9 mouse cellular contexts compared by ENCODE assay signal in genomic region chr19:7069781-7070763, GRCm38 (mm10). TPM values are rescaled to one million over a fixed set of nuclear protein-coding genes. Genes with fewer than 3 reads are reported as not detected.
A peak's percentile ranks its signal among the peaks of the same experiment; 100 is the strongest.
DNase-seq lines count a peak whose midpoint lies in the region; ATAC-seq and TF ChIP-seq lines count a peak whose summit lies in the region.
"Had no signal": no experiment of that assay in that cellular context is flagged by ENCODE, and none has a peak within 500 bp of the region (broad histone marks: within the 10 kb centered on the region; RNA-seq: fewer than 3 reads in every experiment).

No protein-coding gene starts in this region.

- peak overlapping the region; percentile 17 for H3K4me3 ChIP-seq in limb, embryonic 15.5 days
- H3K4me3 ChIP-seq in olfactory bulb, adult 2 months (ENCODE audit: insufficient read depth, low read depth, low read length): no peak overlapping the region
- H3K4me3 ChIP-seq in layer of hippocampus, adult 2 months: no peak overlapping the region

- no peak overlapping the region for H3K9ac ChIP-seq in limb, embryonic 15.5 days

- 0 out of 2 replicates have a peak, but pooled peaks have one; percentile 2 for TF ChIP-seq CTCF in olfactory bulb, adult 2 months (IDR thresholded peaks at IDR 0.05; ENCODE audit: insufficient read depth, low read depth, low read length)
- TF ChIP-seq CTCF in layer of hippocampus, adult 2 months (conservative IDR thresholded peaks at IDR 0.05): no peak

- 0 out of 2 replicates have a peak overlapping the region, but pooled peaks have one; percentile 7 for H3K27ac ChIP-seq in limb, embryonic 15.5 days
- H3K27ac ChIP-seq in olfactory bulb, adult 2 months (ENCODE audit: insufficient read depth, low read depth, low read length): no peak overlapping the region
- H3K27ac ChIP-seq in layer of hippocampus, adult 2 months: no peak overlapping the region

- H3K36me3 ChIP-seq in limb, embryonic 15.5 days: no peaks in the 10 kb centered on the region
- H3K36me3 ChIP-seq: G1E had no signal

- peak; percentile 57 for DNase-seq in kidney, postnatal 14 days
- no peak for DNase-seq in kidney, adult 8-10 months
- DNase-seq in gastrocnemius, postnatal 25 days: peak; percentile 48
- DNase-seq in layer of hippocampus, adult 2 months (ENCODE audit: low spot score in 2 of 2): no peak
- no peak for DNase-seq in frontal cortex, postnatal 36 days (ENCODE audit: low spot score in 2 of 2)
- no peak for DNase-seq in thymus, postnatal 36 days

- H3K4me2 ChIP-seq in limb, embryonic 15.5 days: peak overlapping the region; percentile 31

- WGBS in limb, embryonic 15.5 days: 13% methylated on average over 35 of the region's 35 CpGs
- WGBS in olfactory bulb, adult 2 months: 53% methylated on average over 35 of the region's 35 CpGs

- peaks cover 58% of the 10 kb centered on the region for H3K4me1 ChIP-seq in limb, embryonic 15.5 days
- H3K4me1 ChIP-seq in olfactory bulb, adult 2 months (ENCODE audit: control insufficient read depth, insufficient read depth, low read length): peaks cover 39% of the 10 kb centered on the region

- no peak for ATAC-seq in limb, embryonic 15.5 days (ENCODE audit: insufficient number of reproducible peaks, low FRiP score, low TSS enrichment, low read depth)

- TF ChIP-seq POLR2A in olfactory bulb, adult 2 months (IDR thresholded peaks at IDR 0.05; ENCODE audit: insufficient read depth, low read depth, low read length): no peak

- H3K27me3 ChIP-seq in limb, embryonic 15.5 days: peaks cover 29% of the 10 kb centered on the region

- H3K9me3 ChIP-seq in limb, embryonic 15.5 days: no peaks in the 10 kb centered on the region
- H3K9me3 ChIP-seq: G1E had no signal

RNA-seq across cellular contexts. Expression of gene Macrod1, which starts 13.5 kb away (rescaled TPM):
- total RNA-seq in gastrocnemius, postnatal 25 days (2021): 100 to 1,000 TPM; 227 to 252 TPM
- 18.2 and 27.2 TPM in 2 replicates for polyA plus RNA-seq in limb, embryonic 15.5 days (2015; fragmentation: Nextera tagmentation; extraction: Ambion mirVana)
- polyA plus RNA-seq in olfactory bulb, adult 2 months (2012; ENCODE audit: insufficient read depth, insufficient read length, low replicate concordance, missing spikeins): not detected in 2 replicates
- total RNA-seq in layer of hippocampus, adult 2 months (2021): 10 to 100 TPM; 20.3 to 22.4 TPM
- total RNA-seq: G1E had no signal

RNA-seq across cellular contexts. Expression of gene Stip1, which starts 30.3 kb away (rescaled TPM):
- 10 to 100 TPM; 86.5 to 95.6 TPM for total RNA-seq in gastrocnemius, postnatal 25 days (2021)
- polyA plus RNA-seq in limb, embryonic 15.5 days (2015; fragmentation: Nextera tagmentation; extraction: Ambion mirVana): 207 and 226 TPM in 2 replicates
- polyA plus RNA-seq in olfactory bulb, adult 2 months (2012; ENCODE audit: insufficient read depth, insufficient read length, low replicate concordance, missing spikeins): 145 and 219 TPM in 2 replicates
- total RNA-seq in layer of hippocampus, adult 2 months (2021): 100 to 1,000 TPM; 179 to 195 TPM

RNA-seq across cellular contexts. Expression of gene Flrt1, which starts 35.5 kb away (rescaled TPM):
- under 1 TPM; 0.31 to 0.35 TPM for total RNA-seq in gastrocnemius, postnatal 25 days (2021)
- 5.6 and 5.8 TPM in 2 replicates for polyA plus RNA-seq in limb, embryonic 15.5 days (2015; fragmentation: Nextera tagmentation; extraction: Ambion mirVana)
- not detected in 2 replicates for polyA plus RNA-seq in olfactory bulb, adult 2 months (2012; ENCODE audit: insufficient read depth, insufficient read length, low replicate concordance, missing spikeins)
- 10 to 100 TPM; 17.9 to 19.5 TPM for total RNA-seq in layer of hippocampus, adult 2 months (2021)
- polyA plus RNA-seq: G1E had no signal

RNA-seq across cellular contexts. Expression of gene Fermt3, which starts 50.8 kb away (rescaled TPM):
- 1 to 10 TPM in 1 of 2 experiments, under 1 TPM in 1; 0.84 to 1.2 TPM for total RNA-seq in gastrocnemius, postnatal 25 days (2021)
- 13.1 TPM in 2 replicates for polyA plus RNA-seq in limb, embryonic 15.5 days (2015; fragmentation: Nextera tagmentation; extraction: Ambion mirVana)
- not detected in 2 replicates for polyA plus RNA-seq in olfactory bulb, adult 2 months (2012; ENCODE audit: insufficient read depth, insufficient read length, low replicate concordance, missing spikeins)
- total RNA-seq in layer of hippocampus, adult 2 months (2021): 1 to 10 TPM; 3.6 to 5.0 TPM

Comparison
In these comparisons a context has a peak if more than half of its experiments do, and no peak if none do; other contexts are left out.
1. DNase-seq: peak in kidney, postnatal 14 days (single experiment) and gastrocnemius, postnatal 25 days (single experiment); none in kidney, adult 8-10 months (0 of 2), layer of hippocampus, adult 2 months (0 of 2), frontal cortex, postnatal 36 days (0 of 2) and thymus, postnatal 36 days (0 of 2).
2. RNA of gene Macrod1, which starts 13.5 kb away (total RNA-seq): 227 to 252 TPM in gastrocnemius, postnatal 25 days; 20.3 to 22.4 TPM in layer of hippocampus, adult 2 months; every median in the first group is over 4 times any median in the second.
3. RNA of gene Flrt1, which starts 35.5 kb away (total RNA-seq): 17.9 to 19.5 TPM in layer of hippocampus, adult 2 months; 0.31 to 0.35 TPM in gastrocnemius, postnatal 25 days; every median in the first group is over 10 times any median in the second.